Mouse (Mus musculus) forebrain, embryonic 12.5 days (tissue): Measurements from ENCODE around the gene Chpt1. TPM values are rescaled to one million over a fixed set of nuclear protein-coding genes. Genes with fewer than 3 reads are reported as not detected.
"Not testable (repeated sequence)": the region's sequence is repeated elsewhere in the genome, so short reads cannot be mapped to it uniquely, and the experiment has no call there.

Experiments
- ATAC-seq: fragments of 200-750 bp; cut with Nextera tagmentation; 2 replicates; pipeline ENCODE4 v1.8.0; 2017; ENCODE audit warnings: moderate TSS enrichment; ENCODE audit not compliant: low FRiP score
- H3K27ac ChIP-seq: fragments of 300-500 bp; sonication (generic); 2 replicates; pipeline ENCODE4 v1.5.1; 2016; ENCODE audit warnings: mild to moderate bottlenecking
- H3K27me3 ChIP-seq: fragments of 300-500 bp; sonication (generic); 2 replicates; pipeline ENCODE4 v1.6.1; 2016; ENCODE audit warnings: mild to moderate bottlenecking
- H3K36me3 ChIP-seq: fragments of 300-500 bp; sonication (generic); replicated peaks from 2 replicates; pipeline ENCODE4 v1.6.1; 2016; ENCODE audit warnings: mild to moderate bottlenecking
- H3K4me1 ChIP-seq: fragments of 300-500 bp; sonication (generic); 2 replicates; pipeline ENCODE4 v1.6.1; 2016
- H3K4me2 ChIP-seq: fragments of 300-500 bp; sonication (generic); 2 replicates; pipeline ENCODE4 v1.6.1; 2016; ENCODE audit warnings: mild to moderate bottlenecking, moderate library complexity
- H3K4me3 ChIP-seq: fragments of 300-500 bp; sonication (generic); replicated peaks from 2 replicates; pipeline ENCODE4 v1.5.1; 2016; ENCODE audit warnings: mild to moderate bottlenecking
- H3K9ac ChIP-seq: fragments of 300-500 bp; sonication (generic); 2 replicates; pipeline ENCODE4 v1.6.1; 2016; ENCODE audit warnings: mild to moderate bottlenecking
- H3K9me3 ChIP-seq: fragments of 300-500 bp; sonication (generic); 2 replicates; pipeline ENCODE4 v1.6.1; 2016
- WGBS: fragments of 180-500 bp; shearing (Covaris S2); methylation state at CpG from one replicate; pipeline ENCODE4 v1.1.7; 2016; 5-methylcytosine and 5-hydroxymethylcytosine counted together
- polyA plus RNA-seq: library from polyadenylated mRNA; unstranded; fragments of >200 nt; fragmentation: Nextera tagmentation; extraction: Ambion mirVana; gene quantifications from 2 replicates; pipeline ENCODE4 v1.2.1, GENCODE M21; 2016

The Chpt1 gene
- 8.8 and 16.0 TPM in 2 replicates for polyA plus RNA-seq

GRCm38 (mm10) chr10:88503421-88504314 lies at the start of gene Chpt1:
Gene Chpt1 (minus strand): TSS chr10:88504073.
- peak within 1 kb of the TSS; percentile 73 for H3K27ac ChIP-seq
- H3K9me3 ChIP-seq = no peaks in the 10 kb centered on the region
- peak within 1 kb of the TSS; percentile 70 for H3K4me2 ChIP-seq
- no peaks in the 10 kb centered on the region for H3K27me3 ChIP-seq
- under 1% methylated on average over 60 of the region's 80 CpGs for WGBS
- H3K9ac ChIP-seq = peak within 1 kb of the TSS; percentile 78
- no peaks in the 10 kb centered on the region for H3K36me3 ChIP-seq
- H3K4me3 ChIP-seq = peak within 1 kb of the TSS; percentile 73
- peak; percentile 96 for ATAC-seq
- peaks cover 15% of the 10 kb centered on the region for H3K4me1 ChIP-seq

GRCm38 (mm10) chr10:88552738-88553137 lies 48.9 kb upstream of the Chpt1 start:
- Histone ChIP-seq H3K27ac (no peak overlapping the region), H3K27me3 (no peaks in the 10 kb centered on the region), H3K9ac (no peak overlapping the region), H3K9me3 (no peaks in the 10 kb centered on the region), H3K4me2 (no peak overlapping the region), H3K4me3 (no peak overlapping the region), H3K36me3 (no peaks in the 10 kb centered on the region), H3K4me1 (no peaks in the 10 kb centered on the region)
- WGBS = 97% methylated on average over 2 of the region's 2 CpGs
- ATAC-seq = no peak

GRCm38 (mm10) chr10:88550225-88550624 lies 46.4 kb upstream of the Chpt1 start:
- no peaks in the 10 kb centered on the region for H3K27me3 ChIP-seq
- H3K36me3 ChIP-seq = no peaks in the 10 kb centered on the region
- H3K4me1 ChIP-seq = no peaks in the 10 kb centered on the region
- no peak overlapping the region for H3K4me2 ChIP-seq
- H3K9ac ChIP-seq = no peak overlapping the region
- H3K4me3 ChIP-seq = no peak overlapping the region
- no peaks in the 10 kb centered on the region for H3K9me3 ChIP-seq
- 74% methylated on average over 3 of the region's 3 CpGs for WGBS
- no peak overlapping the region for H3K27ac ChIP-seq
- no peak for ATAC-seq

GRCm38 (mm10) chr10:88547635-88548034 lies 43.8 kb upstream of the Chpt1 start:
- no peaks in the 10 kb centered on the region for H3K27me3 ChIP-seq
- no peaks in the 10 kb centered on the region for H3K36me3 ChIP-seq
- no peak overlapping the region for H3K9ac ChIP-seq
- H3K27ac ChIP-seq = no peak overlapping the region
- ATAC-seq = no peak
- H3K4me3 ChIP-seq = no peak overlapping the region
- 34% methylated on average over 2 of the region's 2 CpGs for WGBS
- H3K4me1 ChIP-seq = no peaks in the 10 kb centered on the region
- H3K4me2 ChIP-seq = no peak overlapping the region
- H3K9me3 ChIP-seq = peaks cover 6% of the 10 kb centered on the region; the same call in 1 of the 2 replicates

GRCm38 (mm10) chr10:88530631-88531030 lies 26.8 kb upstream of the Chpt1 start:
- H3K4me1 ChIP-seq = no peaks in the 10 kb centered on the region
- WGBS = 73% methylated on average over 5 of the region's 5 CpGs
- no peak overlapping the region for H3K4me2 ChIP-seq
- no peak for ATAC-seq
- H3K4me3 ChIP-seq = no peak overlapping the region
- H3K27ac ChIP-seq = no peak overlapping the region
- no peaks in the 10 kb centered on the region for H3K27me3 ChIP-seq
- H3K36me3 ChIP-seq = no peaks in the 10 kb centered on the region
- no peaks in the 10 kb centered on the region for H3K9me3 ChIP-seq
- H3K9ac ChIP-seq = no peak overlapping the region

GRCm38 (mm10) chr10:88524016-88524415 lies 20.1 kb upstream of the Chpt1 start:
- Histone ChIP-seq H3K9ac (no peak overlapping the region), H3K27ac (no peak overlapping the region), H3K9me3 (no peaks in the 10 kb centered on the region), H3K4me2 (no peak overlapping the region), H3K4me3 (no peak overlapping the region), H3K27me3 (no peaks in the 10 kb centered on the region), H3K4me1 (no peaks in the 10 kb centered on the region), H3K36me3 (no peaks in the 10 kb centered on the region)
- no peak for ATAC-seq
- 88% methylated on average over 2 of the region's 2 CpGs for WGBS

GRCm38 (mm10) chr10:88523212-88523611 lies 19.3 kb upstream of the Chpt1 start:
- no peaks in the 10 kb centered on the region for H3K36me3 ChIP-seq
- H3K27ac ChIP-seq = no peak overlapping the region
- H3K4me3 ChIP-seq = no peak overlapping the region
- 70% methylated on average over 1 of the region's 1 CpGs for WGBS
- no peak overlapping the region for H3K4me2 ChIP-seq
- no peaks in the 10 kb centered on the region for H3K9me3 ChIP-seq
- no peaks in the 10 kb centered on the region for H3K4me1 ChIP-seq
- no peak for ATAC-seq
- H3K9ac ChIP-seq = no peak overlapping the region
- no peaks in the 10 kb centered on the region for H3K27me3 ChIP-seq

GRCm38 (mm10) chr10:88522795-88523194 lies 18.9 kb upstream of the Chpt1 start:
- Histone ChIP-seq H3K9ac (no peak overlapping the region), H3K4me1 (no peaks in the 10 kb centered on the region), H3K27ac (no peak overlapping the region), H3K4me3 (no peak overlapping the region), H3K9me3 (no peaks in the 10 kb centered on the region), H3K36me3 (no peaks in the 10 kb centered on the region), H3K27me3 (no peaks in the 10 kb centered on the region), H3K4me2 (no peak overlapping the region)
- ATAC-seq = no peak
- 87% methylated on average over 8 of the region's 8 CpGs for WGBS

- H3K4me3 ChIP-seq, H3K27me3 ChIP-seq, H3K4me2 ChIP-seq, H3K36me3 ChIP-seq, H3K9ac ChIP-seq, H3K4me1 ChIP-seq, H3K27ac ChIP-seq, H3K9me3 ChIP-seq, ATAC-seq: not testable (repeated sequence)
- WGBS = 92% methylated on average over 7 of the region's 7 CpGs
These were observed 11.2 kb upstream of the Chpt1 start for GRCm38 (mm10) chr10:88515049-88515448.

- ATAC-seq = no peak
- no peaks in the 10 kb centered on the region for H3K36me3 ChIP-seq
- WGBS = 34% methylated on average over 2 of the region's 2 CpGs
These were observed 10.6 kb upstream of the Chpt1 start for GRCm38 (mm10) chr10:88514495-88514894.

GRCm38 (mm10) chr10:88513574-88514135 lies 9.8 kb upstream of the Chpt1 start:
- no peak overlapping the region for H3K9ac ChIP-seq
- ATAC-seq = no peak
- no peaks in the 10 kb centered on the region for H3K27me3 ChIP-seq
- H3K9me3 ChIP-seq = no peaks in the 10 kb centered on the region
- H3K36me3 ChIP-seq = no peaks in the 10 kb centered on the region
- H3K27ac ChIP-seq = no peak overlapping the region
- H3K4me3 ChIP-seq = no peak overlapping the region
- H3K4me1 ChIP-seq = no peaks in the 10 kb centered on the region
- no peak overlapping the region for H3K4me2 ChIP-seq
- WGBS = 69% methylated on average over 8 of the region's 8 CpGs

More at GRCm38 (mm10) chr10:88514495-88514894, 10.6 kb upstream of the Chpt1 start:
- Histone ChIP-seq H3K4me1 (no peaks in the 10 kb centered on the region), H3K4me3 (no peak overlapping the region), H3K4me2 (no peak overlapping the region), H3K27me3 (no peaks in the 10 kb centered on the region), H3K9ac (no peak overlapping the region), H3K9me3 (no peaks in the 10 kb centered on the region), H3K27ac (no peak overlapping the region)

GRCm38 (mm10) chr10:88511355-88511754 lies 7.5 kb upstream of the Chpt1 start:
- H3K27me3 ChIP-seq = no peaks in the 10 kb centered on the region
- ATAC-seq = no peak
- no peak overlapping the region for H3K27ac ChIP-seq
- no peak overlapping the region for H3K4me3 ChIP-seq
- H3K9me3 ChIP-seq = no peaks in the 10 kb centered on the region
- H3K36me3 ChIP-seq = no peaks in the 10 kb centered on the region
- no peaks in the 10 kb centered on the region for H3K4me1 ChIP-seq
- H3K4me2 ChIP-seq = no peak overlapping the region
- H3K9ac ChIP-seq = no peak overlapping the region
- WGBS = 90% methylated on average over 9 of the region's 9 CpGs
